Mouse (Mus musculus): ENCODE results near the gene Mesp1.

Gene Mesp1

GRCm38 (mm10) chr7:79793688-79794087 lies at the start of gene Mesp1:
TSS of gene Mesp1 (minus strand) at chr7:79793788.
- DNase-seq (ENCODE audit: low read depth) = no peak

- DNase-seq (ENCODE audit: low read depth) = no peak
These were observed 48.6 kb upstream of the Mesp1 start for GRCm38 (mm10) chr7:79842163-79842562.

GRCm38 (mm10) chr7:79837247-79837646 lies 43.7 kb upstream of the Mesp1 start:
- no peak for DNase-seq (ENCODE audit: low read depth)

- no peak for DNase-seq (ENCODE audit: low read depth)
These were observed 41.6 kb upstream of the Mesp1 start for GRCm38 (mm10) chr7:79835196-79835595.

- DNase-seq (ENCODE audit: low read depth) = no peak
These were observed 39.4 kb upstream of the Mesp1 start for GRCm38 (mm10) chr7:79832980-79833379.

- DNase-seq (ENCODE audit: low read depth) = no peak
These were observed 38.0 kb upstream of the Mesp1 start for GRCm38 (mm10) chr7:79831585-79831984.

GRCm38 (mm10) chr7:79831145-79831544 lies 37.6 kb upstream of the Mesp1 start:
- no peak for DNase-seq (ENCODE audit: low read depth)

- no peak for DNase-seq (ENCODE audit: low read depth)
These were observed 34.8 kb upstream of the Mesp1 start for GRCm38 (mm10) chr7:79828341-79828740.

- no peak for DNase-seq (ENCODE audit: low read depth)
These were observed 28.6 kb upstream of the Mesp1 start for GRCm38 (mm10) chr7:79822092-79822695.

- DNase-seq (ENCODE audit: low read depth) = no peak
These were observed 26.4 kb upstream of the Mesp1 start for GRCm38 (mm10) chr7:79819996-79820395.

- no peak for DNase-seq (ENCODE audit: low read depth)
These were observed 25.9 kb upstream of the Mesp1 start for GRCm38 (mm10) chr7:79819515-79819914.

GRCm38 (mm10) chr7:79818321-79818720 lies 24.7 kb upstream of the Mesp1 start:
- DNase-seq (ENCODE audit: low read depth) = no peak

GRCm38 (mm10) chr7:79813409-79813808 lies 19.8 kb upstream of the Mesp1 start:
- no peak for DNase-seq (ENCODE audit: low read depth)

GRCm38 (mm10) chr7:79810611-79811506 lies 17.3 kb upstream of the Mesp1 start, which contains the start of gene Mesp2:
TSS of gene Mesp2 (plus strand) at chr7:79810727.
- DNase-seq (ENCODE audit: low read depth) = peak; percentile 42

GRCm38 (mm10) chr7:79808561-79808960 lies 15.0 kb upstream of the Mesp1 start:
- no peak for DNase-seq (ENCODE audit: low read depth)

- no peak for DNase-seq (ENCODE audit: low read depth)
These were observed 10.3 kb upstream of the Mesp1 start for GRCm38 (mm10) chr7:79803887-79804286.

GRCm38 (mm10) chr7:79802037-79802436 lies 8.4 kb upstream of the Mesp1 start:
- no peak for DNase-seq (ENCODE audit: low read depth)

- no peak for DNase-seq (ENCODE audit: low read depth)
These were observed 7.8 kb upstream of the Mesp1 start for GRCm38 (mm10) chr7:79801391-79801790.

- DNase-seq (ENCODE audit: low read depth) = no peak
These were observed 6.7 kb upstream of the Mesp1 start for GRCm38 (mm10) chr7:79800336-79800735.

- no peak for DNase-seq (ENCODE audit: low read depth)
These were observed 5.9 kb upstream of the Mesp1 start for GRCm38 (mm10) chr7:79799506-79799905.

GRCm38 (mm10) chr7:79799048-79799447 lies 5.5 kb upstream of the Mesp1 start:
- DNase-seq (ENCODE audit: low read depth) = peak; percentile 39

GRCm38 (mm10) chr7:79798606-79799005 lies 5.0 kb upstream of the Mesp1 start:
- DNase-seq (ENCODE audit: low read depth) = no peak

Measured in c-Kit-positive CD71-positive TER-119-negative erythroid progenitor cells, embryonic 14.5 days (primary cell).